Mouse (Mus musculus) thymus, adult 18-20 months (tissue): ENCODE data around the gene Ankrd28.
"Not testable (repeated sequence)": the region's sequence is repeated elsewhere in the genome, so short reads cannot be mapped to it uniquely, and the experiment has no call there.

Experiments
- DNase-seq, 2 experiments: peaks; one replicate each; pipeline ENCODE4 v3.0.0; 2022; ENCODE audit warnings: mixed read lengths in 2 of 2

Ankrd28 gene

DNA sequence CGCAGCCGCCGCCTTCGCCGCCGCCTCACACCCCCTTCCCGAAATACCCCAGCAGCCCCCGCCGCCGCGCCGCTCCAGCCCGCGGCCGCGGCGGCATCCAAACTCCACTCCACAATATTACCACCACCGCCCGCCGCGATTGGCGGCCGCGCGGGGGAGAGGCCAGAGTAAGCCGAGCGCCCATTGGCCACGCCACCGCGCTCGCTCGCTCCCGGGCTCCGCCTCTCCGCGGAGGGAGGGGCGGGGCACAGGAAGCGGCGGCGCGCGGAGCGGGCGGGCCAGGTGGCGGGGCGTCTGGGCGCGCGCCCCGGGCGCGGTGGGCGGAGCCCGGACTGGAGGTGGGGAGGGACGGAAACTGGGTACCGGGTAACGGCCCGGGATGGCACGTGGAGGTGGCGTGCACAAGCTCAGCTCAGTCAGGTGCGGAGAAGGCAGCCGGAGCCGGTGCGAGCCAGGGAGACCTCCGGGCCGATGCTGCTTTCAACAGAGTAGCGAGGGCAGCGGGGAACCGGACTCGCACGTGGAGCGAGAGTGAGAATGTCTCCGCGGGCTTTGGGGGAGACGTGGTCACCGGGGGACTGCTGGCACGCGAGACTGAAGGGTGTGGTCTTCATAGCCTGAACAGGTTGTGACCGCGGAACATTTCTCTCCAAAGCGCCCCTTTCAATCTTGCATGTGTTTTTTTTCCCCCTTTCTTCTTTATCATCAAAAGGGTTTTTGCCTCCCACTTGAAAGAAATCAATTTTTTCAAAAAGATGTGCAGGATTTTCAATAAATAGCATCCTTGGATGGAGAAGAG, at the start of gene Ankrd28:
Ankrd28 (minus strand) TSS at position 81 of the 799 bp plus-strand sequence.
- DNase-seq, result peak; percentile 91 to 92

DNA sequence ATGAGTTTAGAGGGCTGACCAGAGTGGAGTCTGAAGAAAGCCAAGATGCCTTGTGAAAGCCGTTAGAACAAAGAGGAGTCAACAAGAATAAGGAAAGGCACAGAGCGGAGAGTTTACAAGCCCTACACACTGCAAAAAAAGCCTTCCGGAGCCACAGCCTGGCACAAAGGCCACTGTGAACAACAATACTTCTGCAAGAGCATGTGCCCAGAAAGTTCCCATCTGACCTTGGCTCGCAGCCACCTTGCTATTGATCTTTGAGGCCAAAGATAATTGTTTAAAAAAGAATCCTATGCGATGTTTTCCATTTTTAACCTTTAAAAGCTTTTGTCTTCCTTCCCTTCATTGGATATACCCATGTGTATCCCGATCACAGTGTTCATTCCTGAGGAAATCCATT, 49.0 kb upstream of the Ankrd28 start:
- no peak for DNase-seq

DNA sequence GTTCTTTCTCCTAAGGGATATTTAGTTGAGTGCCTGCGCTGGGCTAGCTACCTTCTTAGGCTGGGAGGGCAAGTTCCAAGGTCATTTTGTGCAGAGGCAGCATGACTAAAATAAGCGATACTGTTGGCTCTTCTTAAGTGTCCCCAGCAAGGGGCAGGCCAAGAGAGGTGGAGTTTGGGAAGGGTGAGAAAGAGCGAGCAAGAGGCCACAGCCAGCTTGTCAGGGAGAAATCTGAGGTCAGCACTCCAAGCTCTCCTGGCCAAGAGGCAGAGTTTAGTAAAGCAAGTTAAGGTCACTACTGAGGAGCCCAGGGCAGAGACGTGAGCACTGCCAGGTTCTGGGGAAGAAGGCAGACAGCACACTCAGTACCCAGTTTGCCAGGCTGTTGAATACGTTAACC, 41.7 kb upstream of the Ankrd28 start:
- no peak for DNase-seq

DNA sequence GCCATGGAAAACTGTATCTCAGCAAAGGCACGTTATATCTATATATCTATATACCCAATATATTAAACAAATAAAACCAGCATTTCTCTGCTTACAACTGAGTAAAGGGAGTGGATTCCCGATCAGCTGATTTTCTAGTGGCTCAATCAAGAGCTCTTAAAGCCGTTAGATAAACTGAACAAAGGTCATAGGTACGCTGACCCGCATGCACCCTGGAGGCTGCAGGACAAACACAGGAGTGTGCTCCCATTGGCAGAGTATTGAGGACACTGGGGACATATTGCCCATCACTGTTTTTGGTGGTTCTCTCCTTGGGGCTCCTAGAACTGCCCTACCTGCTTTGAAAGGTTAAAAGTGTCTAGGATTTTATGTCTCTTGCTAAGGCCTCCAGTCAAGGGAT, 40.0 kb upstream of the Ankrd28 start:
- DNase-seq, result no peak

DNA sequence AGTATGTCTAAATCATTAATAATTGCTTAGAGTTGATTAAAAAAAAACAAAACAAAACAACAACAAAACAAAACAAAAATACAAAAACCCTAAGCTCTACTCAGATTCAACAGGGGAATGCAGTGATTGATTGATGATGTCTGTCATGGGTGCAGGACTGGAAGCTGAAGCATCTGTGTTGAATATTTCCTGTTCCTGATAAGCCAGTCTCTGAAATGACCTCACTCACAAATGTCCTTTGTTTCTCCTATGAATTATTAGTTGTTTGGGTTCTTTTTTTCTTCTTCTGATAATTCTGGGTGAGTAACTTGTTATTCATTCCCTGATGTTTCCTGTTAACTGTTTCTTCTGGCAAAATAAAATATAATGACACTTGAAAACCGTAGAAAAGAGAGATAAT, 38.1 kb upstream of the Ankrd28 start:
- no peak for DNase-seq

DNA sequence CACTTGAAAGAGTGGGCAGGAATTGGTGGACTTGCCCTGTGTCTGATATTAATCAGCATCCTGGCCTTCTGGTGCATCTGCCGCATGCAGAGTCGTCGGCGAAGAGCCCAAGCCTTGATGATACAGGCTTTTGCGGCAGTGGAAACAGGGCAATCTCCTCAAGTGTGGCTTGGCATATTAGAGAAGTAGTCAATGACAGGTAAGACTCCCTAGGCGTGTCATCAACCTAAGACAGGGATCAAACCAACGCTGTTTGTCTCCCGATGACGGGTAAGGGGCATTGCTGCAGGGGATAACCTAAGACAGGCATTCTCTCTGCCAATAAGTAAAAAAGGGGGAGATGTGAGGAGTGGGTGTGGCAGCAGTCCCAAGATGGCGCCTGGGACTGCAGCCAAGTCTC, 35.9 kb upstream of the Ankrd28 start:
- not testable (repeated sequence) for DNase-seq

DNA sequence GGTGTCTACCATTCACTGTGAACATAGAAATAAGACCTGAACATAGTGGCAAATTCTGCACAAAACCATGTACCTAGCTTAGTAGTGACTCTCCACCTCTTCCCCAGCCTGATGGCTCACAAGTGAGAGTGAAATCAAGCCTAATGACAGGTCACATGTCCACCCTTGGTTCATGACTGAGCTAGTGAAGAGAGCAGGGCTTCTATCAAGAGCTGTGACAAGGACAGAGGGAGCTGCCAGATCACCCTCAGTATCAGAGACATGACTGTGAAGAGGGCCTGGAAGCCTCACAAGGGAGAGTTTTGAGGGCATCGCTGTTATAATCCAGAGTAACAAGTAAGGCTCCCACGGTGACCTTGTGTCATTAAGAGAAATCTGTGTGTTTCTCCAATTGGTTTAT, 28.2 kb upstream of the Ankrd28 start:
- no peak for DNase-seq

DNA sequence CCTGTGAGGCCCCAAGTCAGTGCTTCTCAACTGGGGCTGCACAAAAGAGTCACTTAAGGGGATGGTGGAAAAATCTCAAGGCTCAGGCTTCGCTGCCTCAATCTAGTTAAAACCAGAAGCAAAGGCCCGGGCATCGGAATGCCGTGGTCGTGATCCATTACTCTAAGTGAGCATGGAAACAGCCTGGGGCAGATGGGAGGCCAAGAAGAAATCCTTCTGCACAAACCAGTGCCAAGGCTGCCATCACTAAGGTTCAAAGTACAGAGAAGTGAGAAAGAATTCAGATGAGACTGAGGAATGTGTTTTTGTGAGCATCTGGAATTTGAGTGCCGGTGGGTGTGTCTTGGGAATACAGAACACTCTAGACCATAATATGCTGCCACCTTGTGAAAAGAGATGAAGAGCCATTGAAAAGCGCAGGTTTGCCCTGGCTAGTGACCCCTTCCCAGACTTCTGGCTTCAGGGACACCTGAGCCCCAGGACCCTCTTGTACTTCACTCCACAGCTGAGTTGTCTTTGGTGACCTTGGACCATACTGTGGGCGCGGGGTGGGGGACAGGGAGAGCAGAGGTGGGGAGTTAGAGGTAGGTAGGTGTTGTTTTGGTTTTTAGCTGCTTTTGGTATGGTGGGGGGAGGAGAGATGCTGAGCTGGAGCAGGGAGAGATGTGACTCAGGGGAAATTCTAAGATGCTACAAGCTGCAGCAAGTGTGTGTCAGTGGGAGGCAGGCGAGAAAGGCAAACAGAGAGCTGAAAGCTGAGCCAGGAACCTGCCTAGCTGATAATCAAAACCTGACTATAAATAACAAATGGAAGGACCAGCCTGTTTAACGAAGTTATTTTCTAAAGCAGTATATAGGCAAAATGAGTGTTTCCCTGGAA, 26.9 kb upstream of the Ankrd28 start:
- no peak for DNase-seq

DNA sequence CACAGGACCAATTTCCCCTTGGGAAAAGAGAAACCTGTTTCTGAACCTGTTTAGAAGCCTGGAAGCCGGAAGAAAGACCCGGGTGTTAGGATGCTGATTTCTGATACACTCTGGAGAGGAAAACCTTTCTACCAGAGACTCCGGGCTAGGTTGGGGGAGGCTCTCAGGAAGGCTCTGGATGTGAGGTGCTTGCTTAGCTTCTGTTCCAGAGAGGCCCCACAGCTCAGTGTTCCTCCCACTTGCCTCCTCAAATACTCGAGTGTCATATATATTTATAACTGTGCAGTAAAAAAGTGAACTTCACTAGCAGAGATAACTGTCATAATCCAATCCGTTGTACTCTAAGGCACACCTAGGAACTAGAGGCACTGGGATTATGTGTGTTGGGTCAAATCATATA, 25.6 kb upstream of the Ankrd28 start:
- no peak for DNase-seq

DNA sequence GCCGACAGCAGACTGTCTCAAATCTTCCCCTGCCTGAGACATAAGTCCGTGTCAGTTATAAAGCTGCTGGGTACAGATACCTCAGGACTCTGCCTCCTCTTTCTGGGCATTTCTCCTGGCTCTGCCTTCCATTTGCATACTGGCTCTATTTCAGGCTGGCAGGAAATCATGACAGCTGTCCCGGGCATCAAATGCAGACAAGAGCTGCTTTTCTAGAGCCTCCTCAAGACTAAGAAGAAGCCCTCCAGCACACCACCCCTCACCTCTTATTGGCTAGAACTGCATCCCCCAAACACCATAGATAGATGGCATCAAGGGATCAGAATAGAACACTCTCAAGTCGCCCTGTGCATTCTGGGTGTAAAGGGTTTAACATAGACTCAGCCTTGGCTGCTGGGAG, 24.2 kb upstream of the Ankrd28 start:
- no peak for DNase-seq

DNA sequence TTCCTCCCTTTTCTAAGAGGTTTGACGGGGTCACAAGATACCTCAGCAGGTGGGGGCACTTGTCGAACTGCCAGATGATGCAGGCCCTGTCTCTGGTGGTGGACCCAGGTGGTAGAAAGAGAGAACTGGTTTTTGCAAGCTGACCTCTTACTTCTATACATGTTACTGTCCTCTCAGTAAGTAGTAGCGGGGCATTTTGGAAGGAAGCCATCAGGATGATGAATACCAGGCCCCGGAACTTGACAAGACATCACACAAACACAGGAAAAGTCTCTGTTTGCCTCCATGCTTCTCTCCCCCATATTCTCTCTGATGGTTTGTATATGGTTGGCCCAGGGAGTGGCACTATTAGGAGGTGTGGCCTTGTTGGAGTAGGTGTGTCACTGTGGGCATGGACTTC, 13.1 kb upstream of the Ankrd28 start:
- DNase-seq, result no peak

DNA sequence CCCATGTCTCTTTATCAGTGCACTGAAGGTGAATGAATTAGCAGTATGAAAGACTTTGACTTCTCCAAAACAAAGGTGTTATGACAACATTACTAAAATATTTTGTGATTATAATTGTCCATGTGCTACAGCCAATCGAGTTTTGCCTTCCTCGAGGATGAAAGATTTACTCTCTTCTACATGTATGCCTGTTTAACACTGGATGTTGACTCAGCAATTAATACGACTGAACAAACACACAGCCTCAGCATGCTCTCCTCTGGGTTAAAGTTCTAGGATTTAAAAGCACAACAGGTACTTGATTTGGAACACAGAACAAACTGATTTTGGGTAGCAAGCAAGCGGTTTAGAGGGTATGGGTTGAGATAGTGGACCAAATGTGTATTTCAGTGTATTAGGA, 1.6 kb upstream of the Ankrd28 start:
- DNase-seq, result no peak

DNA sequence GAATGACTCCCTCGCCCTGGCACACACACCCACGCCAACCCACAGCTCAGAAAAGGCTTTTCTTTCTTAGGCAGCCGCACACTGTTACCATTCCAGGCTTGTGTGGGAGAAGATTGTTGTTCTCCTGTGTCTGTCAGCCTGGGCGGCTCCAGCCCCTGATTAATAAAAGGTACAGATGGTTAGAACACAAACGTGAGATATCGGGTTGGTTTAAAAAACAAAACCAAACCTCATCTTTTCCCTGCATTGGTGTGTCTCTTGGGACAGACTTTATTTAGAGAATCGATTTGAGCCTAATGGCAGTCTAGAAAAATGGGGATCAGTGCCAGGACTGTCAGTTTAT, 890 bp upstream of the Ankrd28 start:
- no peak for DNase-seq

DNA sequence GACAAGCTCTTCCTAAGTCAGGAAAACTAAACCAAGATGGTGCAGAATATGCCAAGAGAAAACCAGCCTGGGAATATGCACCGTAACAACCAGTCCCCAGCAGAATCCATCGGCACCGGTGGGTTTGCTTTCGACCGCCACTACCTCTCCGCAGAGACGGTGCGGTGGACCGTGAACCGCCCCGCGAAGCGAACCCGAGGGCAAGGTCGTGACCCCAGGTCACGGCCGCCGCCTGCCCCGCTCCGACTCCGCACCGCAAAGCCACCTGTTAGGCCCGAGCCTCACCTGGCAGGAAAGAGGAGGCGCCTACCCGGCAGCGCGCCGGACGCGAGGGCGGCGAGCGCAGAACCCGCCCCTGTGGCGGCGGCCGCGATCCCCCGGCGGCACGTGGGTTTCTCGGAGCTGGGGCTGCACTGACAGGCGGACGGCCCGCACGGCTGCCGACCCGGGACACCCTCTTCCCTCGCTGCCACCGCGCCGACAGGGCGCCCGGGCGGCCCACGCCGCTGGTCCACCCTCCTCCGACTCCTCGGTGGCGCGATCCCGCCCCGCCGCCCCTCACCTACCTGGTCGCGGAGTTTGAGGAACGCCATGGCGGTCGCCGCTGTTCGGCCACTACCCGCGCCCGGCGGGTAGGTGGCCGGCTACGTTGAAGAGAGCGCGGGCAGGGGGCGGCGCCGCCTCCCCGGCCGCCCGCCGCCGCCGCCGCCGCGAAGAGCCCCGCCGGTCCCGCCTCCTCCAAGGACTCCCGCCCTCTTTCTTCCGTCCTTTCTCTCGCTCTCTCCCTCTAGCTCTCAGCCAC, 489 bp downstream of the Ankrd28 start:
- DNase-seq, result peak; percentile 62 to 74

DNA sequence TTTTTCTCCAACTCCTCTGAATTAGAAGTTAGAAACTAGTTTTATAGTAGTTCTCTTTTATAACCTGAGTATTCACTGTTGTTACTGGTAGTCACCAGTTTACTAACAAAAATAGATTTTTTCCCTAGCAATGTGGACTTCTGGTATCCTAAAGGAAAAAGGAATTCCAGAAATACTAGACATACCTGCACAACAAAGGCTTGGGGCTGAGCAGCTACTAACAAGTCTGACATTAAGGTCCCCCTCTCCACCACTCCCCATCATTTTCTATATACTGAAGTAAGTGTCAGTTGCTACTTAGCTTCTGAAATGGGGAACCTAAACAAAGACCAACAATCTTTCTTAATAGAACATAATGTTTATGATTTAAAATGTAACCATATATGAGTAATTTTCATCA, 3.2 kb downstream of the Ankrd28 start:
- DNase-seq, result no peak

DNA sequence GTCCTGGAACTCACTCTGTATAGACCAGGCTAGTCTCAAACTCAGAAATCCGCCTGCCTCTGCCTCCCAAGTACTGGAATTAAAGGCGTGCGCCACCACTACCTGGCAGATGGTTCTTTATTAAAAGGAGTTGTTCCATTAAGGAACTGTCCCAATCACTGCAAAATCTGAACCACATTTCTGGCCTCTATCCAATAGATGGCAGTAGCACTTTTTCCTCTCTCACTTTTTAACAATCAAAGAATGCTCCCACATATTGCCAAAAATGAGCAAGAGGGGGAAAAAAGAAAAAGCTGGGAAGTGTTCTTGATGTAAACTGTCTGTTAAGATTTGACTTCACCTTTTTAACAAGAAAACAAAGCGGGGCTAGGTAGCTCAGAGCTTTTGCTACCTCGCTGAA, 20.5 kb downstream of the Ankrd28 start:
- DNase-seq, result no peak

DNA sequence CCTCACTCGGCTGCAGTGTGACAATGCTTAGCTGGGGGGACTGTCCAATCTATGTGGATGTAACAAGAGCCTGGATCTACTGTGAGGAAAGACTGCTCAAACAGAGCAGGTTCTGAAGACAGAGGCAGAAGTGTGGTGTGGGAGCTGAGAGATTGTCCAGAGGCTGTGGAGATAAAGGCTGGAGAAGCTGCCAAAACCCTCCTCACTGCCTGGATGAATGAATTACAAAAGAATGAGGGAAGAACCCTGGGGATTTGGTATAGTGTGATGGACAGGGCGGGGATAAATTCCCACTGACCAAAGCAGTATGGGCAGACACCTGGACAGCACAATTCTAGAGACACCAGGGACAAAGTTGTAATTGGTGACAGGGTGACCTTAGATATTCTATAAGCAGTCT, 26.7 kb downstream of the Ankrd28 start:
- DNase-seq, result no peak

DNA sequence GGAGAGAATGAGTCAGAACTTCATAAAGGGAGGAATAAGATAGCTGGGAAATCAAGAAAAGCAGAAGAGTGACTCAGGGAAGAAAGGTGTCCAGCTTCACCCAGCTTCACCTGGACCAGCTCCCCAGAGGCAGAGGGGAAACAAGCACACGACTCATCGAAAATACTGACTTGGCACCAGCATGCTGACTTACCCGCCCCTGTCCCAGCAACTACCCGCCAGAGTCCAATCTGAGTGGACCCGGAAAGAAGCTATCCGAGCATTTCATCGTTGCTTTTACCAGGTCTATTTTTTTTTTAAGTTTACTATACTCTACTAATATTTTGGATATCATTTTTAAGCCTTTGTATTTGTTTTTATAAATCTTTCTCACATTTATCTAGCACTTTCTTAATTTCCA, 29.5 kb downstream of the Ankrd28 start:
- DNase-seq, result no peak

DNA sequence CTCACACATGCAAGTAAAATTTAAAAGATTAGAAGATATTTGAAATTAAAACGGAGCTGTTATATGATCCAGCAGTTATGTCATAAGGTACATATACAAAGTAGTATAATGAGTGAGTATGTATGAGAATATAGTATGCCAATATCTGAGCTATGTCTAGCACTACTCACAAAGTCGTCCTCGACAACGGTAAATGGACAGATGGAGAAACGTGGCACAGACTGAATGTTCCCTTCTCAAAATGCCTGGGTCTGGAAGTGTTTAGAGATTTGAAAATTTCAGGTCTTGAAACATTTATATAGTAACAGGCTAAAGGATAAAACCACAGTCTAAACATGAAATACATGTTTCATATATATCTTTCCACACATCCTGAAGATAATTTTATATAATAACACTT, 30.0 kb downstream of the Ankrd28 start:
- no peak for DNase-seq

DNA sequence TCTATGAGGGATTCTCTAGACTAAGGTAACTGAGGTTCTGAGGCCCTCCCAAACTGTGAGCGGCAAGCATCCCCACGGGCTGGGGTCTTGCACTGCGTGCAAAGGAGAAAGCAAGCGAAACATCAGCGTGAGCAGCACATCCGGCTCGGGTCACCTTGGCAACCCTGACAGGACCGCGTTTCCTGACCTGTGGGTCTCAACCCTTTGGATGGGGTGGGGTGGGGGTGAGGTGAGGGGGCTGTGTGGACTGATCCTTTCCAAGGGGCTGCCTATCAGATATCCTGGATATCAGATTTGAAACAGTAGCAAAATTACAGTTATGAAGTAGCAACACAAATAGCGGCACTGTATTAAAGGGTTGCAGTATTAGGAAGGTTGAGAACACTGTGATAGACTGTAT, 31.5 kb downstream of the Ankrd28 start:
- DNase-seq, result no peak

DNA sequence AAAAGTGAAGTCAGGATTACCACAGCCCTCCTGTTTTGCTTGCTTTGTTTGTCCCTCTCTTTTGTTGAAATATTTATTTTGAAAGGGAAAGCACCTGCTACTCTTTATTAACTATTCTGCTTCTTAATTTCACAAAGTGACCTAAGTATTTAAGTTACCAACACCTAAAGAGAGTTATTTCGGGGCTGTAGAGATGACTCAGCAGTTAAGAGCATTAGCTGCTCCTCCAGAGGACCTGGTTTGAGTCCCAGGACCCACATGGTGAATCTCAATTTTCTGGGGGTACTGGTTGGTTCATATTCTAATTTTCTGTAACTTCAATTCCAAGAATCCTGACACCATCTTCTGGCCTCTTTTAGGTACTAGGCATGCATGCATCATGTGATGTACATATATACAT, 34.9 kb downstream of the Ankrd28 start:
- no peak for DNase-seq

DNA sequence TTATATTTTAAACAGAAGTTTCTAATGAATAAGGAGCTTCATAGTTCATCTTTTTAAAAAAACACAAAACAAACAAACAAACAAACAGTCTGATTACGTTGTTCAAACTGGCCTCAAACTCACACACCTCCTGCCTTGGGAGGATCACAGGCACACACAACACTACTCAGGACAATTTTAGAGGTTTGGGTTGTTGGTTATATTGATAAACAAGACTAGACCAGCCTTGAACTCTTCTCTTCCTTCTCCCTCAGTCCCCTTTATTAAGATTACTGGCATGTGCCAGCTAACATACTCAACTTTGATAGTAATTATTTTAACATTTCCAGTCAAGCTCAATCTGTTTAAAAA, 35.7 kb downstream of the Ankrd28 start:
- DNase-seq, result no peak

DNA sequence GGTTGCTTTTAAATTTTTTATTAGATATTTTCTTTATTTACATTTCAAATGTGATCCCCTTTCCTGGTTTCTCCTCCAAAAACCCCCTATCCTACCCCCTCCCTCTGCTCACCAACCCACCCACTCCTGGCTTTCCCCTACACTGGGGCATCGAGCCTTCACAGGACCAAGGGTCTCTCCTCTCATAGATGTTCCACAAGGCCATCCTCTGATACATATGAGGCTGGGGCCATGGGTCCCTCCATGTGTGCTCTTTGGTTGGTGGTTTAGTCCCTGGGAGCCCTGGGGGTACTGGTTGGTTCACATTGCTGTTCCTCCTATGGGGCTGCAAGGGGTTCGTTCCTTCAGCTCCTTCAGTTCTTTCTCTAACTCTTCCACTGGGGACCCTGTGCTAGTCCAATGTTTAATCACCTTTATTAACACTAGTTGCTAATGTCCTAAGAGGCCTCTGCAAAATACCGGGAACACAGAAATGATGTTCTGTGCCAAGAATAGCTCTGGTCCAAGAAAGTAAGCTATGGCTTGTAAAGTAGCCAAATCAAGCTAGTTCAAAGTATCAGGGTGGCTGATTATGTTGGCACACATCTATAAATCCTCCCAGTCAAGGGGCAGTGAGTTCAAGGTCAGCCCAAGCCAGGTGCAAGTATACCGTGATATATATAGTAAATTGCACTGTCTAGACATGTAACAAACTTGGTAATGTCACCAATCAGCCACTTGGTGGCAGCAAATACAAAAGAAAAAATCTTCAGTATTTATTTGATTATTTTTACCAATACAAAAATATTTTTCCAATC, 36.3 kb downstream of the Ankrd28 start:
- no peak for DNase-seq
